Mouse (Mus musculus) gastrocnemius, adult 8-10 months (tissue): ENCODE results near the gene Zfp764. TPM values are rescaled to one million over a fixed set of nuclear protein-coding genes. Genes with fewer than 3 reads are reported as not detected.
A peak's percentile ranks its signal among the peaks of the same experiment; 100 is the strongest.
"Not testable (repeated sequence)": the region's sequence is repeated elsewhere in the genome, so short reads cannot be mapped to it uniquely, and the experiment has no call there.

Experiments used
- DNase-seq, 2 experiments: peaks; one replicate each; pipeline ENCODE4 v3.0.0; 2022; ENCODE audit warnings: low spot score in 2 of 2
- total RNA-seq, 4 experiments: library from RNA; stranded (reverse); gene quantifications; 2 replicates each; pipeline ENCODE4 v1.2.4; 2022

Gene Zfp764
- total RNA-seq, result 1 to 10 TPM; 1.4 to 2.3 (median 1.9) TPM

GRCm38 (mm10) chr7:127406002-127406987 lies at the start of gene Zfp764:
Zfp764 (minus strand) TSS chr7:127406822.
- peak; percentile 78 for DNase-seq

- DNase-seq, result no peak
Observed at GRCm38 (mm10) chr7:127454905-127455304, 48.3 kb upstream of the Zfp764 start.

DNA sequence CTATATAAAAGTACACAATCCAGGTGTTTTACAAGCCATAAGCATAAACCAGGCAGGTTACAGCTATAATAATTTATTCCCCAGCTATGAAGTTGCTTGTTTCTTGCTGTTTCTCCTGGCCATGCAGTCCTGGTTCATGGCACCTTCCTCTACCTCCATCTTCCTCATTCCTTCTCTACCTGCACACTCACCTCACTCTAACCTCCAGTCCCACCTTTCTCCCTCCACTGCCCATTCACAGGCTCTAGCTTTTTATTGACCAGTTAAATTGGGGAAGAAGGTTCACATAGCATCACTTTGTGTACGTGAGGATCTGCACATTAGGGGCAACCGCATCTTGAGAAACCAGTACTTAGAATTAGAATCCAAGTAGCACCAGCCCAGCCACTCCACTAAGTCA lies 46.4 kb upstream of the Zfp764 start:
- DNase-seq, result no peak

GRCm38 (mm10) chr7:127449966-127450365 lies 43.3 kb upstream of the Zfp764 start:
- DNase-seq, result no peak

GRCm38 (mm10) chr7:127448521-127449300 lies 42.1 kb upstream of the Zfp764 start, which contains the start of gene Zfp689:
Zfp689 (minus strand) TSS chr7:127449158.
- DNase-seq, result peak; percentile 93

GRCm38 (mm10) chr7:127443976-127444375 lies 37.4 kb upstream of the Zfp764 start:
- DNase-seq, result no peak

- DNase-seq, result no peak
Observed at GRCm38 (mm10) chr7:127437724-127438123, 31.1 kb upstream of the Zfp764 start.

DNA sequence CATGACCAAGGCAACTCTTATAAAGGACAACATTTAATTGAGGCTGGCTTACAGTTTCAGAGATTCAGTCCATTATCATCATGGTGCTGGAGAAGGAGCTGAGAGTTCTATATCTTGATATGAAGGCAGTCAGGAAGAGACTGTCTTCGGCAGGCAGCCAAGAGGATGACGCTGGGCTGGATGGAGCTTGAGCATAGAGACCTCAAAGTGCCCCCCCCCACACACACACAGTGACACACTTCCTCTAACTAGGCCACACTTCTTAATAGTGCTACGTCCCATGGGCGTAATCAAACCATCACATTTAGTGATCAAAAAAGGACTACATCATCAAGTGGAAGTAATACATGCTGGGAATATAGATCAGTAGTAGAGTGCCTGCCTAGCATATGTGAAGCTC lies 28.6 kb upstream of the Zfp764 start:
- no peak for DNase-seq

DNA sequence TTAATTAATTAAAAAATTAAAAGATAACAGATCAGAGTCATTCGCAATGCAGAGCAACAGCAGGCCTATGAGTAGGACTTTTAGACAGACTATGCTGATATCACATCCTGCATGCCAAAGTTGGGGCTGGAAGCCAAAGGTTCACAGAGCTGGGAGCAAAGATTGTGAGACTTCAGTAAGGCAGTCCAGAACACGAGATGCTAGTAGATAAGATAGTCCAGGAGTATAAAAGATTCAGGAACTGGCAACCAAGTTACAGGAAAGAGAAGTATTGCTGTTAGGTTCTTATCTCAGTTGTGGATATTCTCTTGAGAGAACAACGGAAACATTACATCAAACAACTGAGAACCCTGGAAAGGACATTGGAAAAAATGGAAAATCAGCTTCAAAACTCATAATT lies 19.7 kb upstream of the Zfp764 start:
- no peak for DNase-seq

- DNase-seq, result no peak
Observed at GRCm38 (mm10) chr7:127425911-127426310, 19.3 kb upstream of the Zfp764 start.

GRCm38 (mm10) chr7:127425291-127425690 lies 18.7 kb upstream of the Zfp764 start:
- no peak for DNase-seq

DNA sequence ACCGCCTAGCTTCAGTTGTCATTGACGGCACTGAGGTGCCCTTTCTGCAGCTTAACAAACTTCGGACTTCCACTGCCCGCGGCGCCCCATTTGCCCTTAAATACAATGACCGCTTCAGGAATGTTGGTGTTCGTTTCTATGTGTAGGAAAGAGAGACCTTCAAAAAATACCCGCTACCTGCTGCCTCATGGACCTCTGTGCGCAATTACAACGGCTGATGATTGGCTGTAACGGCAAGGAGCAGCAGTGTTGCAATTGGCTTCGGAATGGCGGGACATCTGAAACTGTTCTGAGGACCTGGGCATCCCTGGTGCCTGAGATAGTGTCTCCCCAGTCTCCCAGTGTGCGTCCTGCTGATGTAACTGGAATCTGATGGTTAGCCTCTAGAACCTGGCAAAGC lies 15.6 kb upstream of the Zfp764 start:
- no peak for DNase-seq

GRCm38 (mm10) chr7:127421388-127422191 lies 15.0 kb upstream of the Zfp764 start, which contains the start of gene Zfp688:
Zfp688 (minus strand) TSS chr7:127422068.
- peak; percentile 86 to 88 for DNase-seq

- DNase-seq, result no peak
Observed at GRCm38 (mm10) chr7:127411418-127411817, 4.8 kb upstream of the Zfp764 start.

GRCm38 (mm10) chr7:127404101-127404500 lies 2.5 kb downstream of the Zfp764 start:
- DNase-seq, result not testable (repeated sequence)

DNA sequence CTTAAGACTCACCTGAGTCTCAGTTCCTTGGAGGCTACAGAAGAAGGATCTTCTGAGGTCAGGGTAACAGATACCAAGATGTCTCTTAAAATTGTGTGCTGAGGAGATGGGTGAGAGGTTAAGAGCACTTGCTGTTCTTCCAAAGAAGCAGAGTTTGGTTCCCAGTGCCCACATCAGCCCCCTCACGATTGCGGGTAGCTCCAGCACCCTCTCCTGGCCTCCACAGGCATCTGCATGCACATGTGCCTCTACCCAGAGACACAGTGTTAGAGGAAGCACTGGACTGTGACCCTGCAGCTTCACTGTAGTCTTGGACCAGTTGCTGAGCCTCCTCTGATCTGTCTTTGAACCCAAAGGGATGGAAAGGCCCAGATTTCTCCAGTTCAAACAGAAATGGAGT lies 3.6 kb downstream of the Zfp764 start:
- DNase-seq, result no peak

GRCm38 (mm10) chr7:127400355-127400754 lies 6.3 kb downstream of the Zfp764 start:
- DNase-seq, result no peak

GRCm38 (mm10) chr7:127393944-127394333 lies 12.7 kb downstream of the Zfp764 start:
- no peak for DNase-seq

DNA sequence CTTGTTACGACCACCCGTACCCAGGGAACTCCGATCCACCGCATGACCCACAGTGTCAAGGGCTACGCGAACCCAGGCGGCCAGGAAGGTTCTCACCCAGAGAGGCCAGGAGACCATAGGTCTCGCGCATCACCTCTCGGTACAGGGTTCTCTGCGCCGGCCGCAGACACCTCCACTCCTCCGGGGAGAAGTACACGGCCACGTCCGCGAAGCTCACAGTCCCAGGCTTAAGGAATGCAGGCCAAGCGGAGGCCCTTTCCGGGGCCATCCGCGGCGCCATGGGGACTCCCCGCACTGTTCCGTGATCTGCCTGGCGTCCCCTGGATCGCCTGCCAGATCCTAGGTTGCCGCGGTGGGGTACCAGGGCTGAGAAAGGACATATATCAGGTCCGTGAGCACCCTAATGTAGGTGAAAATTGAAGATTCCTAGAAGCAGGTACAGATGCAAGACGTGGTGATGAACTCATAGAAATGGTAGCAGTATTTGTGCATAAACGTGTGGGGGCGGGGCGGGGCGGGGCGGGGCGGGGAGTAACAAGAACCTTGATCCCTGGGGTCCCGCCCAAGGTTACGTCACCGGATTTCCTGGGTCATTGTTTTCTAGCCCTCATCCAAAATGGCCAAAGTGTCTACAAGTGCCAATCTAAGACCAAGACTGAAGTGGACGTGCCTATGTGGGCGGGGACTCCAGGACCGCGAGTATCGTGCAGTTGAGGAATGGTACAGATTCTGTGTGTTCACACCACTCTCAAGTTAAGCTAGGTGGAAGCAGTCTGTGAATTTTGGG lies 13.3 kb downstream of the Zfp764 start, which contains the start of gene E430018J23Rik:
Gene E430018J23Rik, minus strand, starts transcription at position 473 of the 787 bp plus-strand sequence.
- DNase-seq, result peak; percentile 96 to 98

DNA sequence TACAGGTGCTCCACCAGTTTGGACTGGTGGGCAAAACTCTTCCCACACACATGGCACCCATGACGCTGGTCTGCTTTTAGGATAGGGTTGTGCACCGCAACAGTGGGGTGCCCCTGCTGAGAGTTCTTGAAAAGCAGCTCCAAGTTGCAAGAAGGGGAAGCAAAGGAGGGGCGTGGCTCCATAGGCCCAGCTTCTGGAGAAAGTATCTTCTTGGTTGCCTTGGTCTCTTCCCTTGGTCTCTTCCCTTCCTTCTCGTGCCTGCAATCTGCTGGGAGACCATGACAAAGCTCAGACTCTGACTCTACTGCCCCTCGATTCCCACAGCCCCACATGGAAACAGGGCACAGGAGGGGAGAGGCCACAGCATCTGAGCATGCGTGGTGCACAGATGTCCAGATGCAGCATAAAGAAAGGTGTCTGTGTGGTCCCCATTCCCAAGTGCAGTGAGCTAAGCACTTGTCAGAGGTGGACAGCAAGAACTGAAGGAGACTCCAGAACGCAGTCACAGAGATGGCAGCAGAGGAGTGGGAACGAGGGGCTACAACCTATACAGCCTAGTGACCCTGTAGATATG lies 14.3 kb downstream of the Zfp764 start:
- no peak for DNase-seq
